Mouse (Mus musculus) hindbrain, postnatal 0 days (tissue): ENCODE results near the gene Epha6. TPM values are rescaled to one million over a fixed set of nuclear protein-coding genes. Genes with fewer than 3 reads are reported as not detected.

ENCODE experiments used
- ATAC-seq: fragments of 200-750 bp; cut with Nextera tagmentation; 2 replicates; pipeline ENCODE4 v1.8.0; 2017; ENCODE audit warnings: mild to moderate bottlenecking, moderate TSS enrichment, moderate library complexity
- DNase-seq: peaks from one replicate; pipeline ENCODE4 v3.0.0-alpha.2; 2015; ENCODE audit warnings: low spot score
- H3K27ac ChIP-seq: fragments of 300-500 bp; sonication (generic); 2 replicates; pipeline ENCODE4 v1.5.1; 2014; ENCODE audit warnings: mild to moderate bottlenecking
- H3K27me3 ChIP-seq: fragments of 300-500 bp; sonication (generic); 2 replicates; pipeline ENCODE4 v1.6.1; 2014; ENCODE audit warnings: low read length, mixed read lengths; ENCODE audit not compliant: insufficient read depth
- H3K36me3 ChIP-seq: fragments of 300-500 bp; sonication (generic); 2 replicates; pipeline ENCODE4 v1.6.1; 2014; ENCODE audit warnings: low read length, mixed read lengths; ENCODE audit not compliant: insufficient read depth
- H3K4me1 ChIP-seq: fragments of 300-500 bp; sonication (generic); 2 replicates; pipeline ENCODE4 v1.6.1; 2014; ENCODE audit warnings: antibody characterized with exemption, low read length, mixed read lengths; ENCODE audit not compliant: insufficient read depth
- H3K4me2 ChIP-seq: fragments of 300-500 bp; sonication (generic); 2 replicates; pipeline ENCODE4 v1.6.1; 2014; ENCODE audit warnings: low read depth, mild to moderate bottlenecking, low read length, moderate library complexity, mixed read lengths
- H3K4me3 ChIP-seq: fragments of 300-500 bp; sonication (generic); 2 replicates; pipeline ENCODE4 v1.5.1; 2014; ENCODE audit warnings: low read length
- H3K9ac ChIP-seq: fragments of 300-500 bp; sonication (generic); replicated peaks from 2 replicates; pipeline ENCODE4 v1.6.1; 2014; ENCODE audit warnings: mild to moderate bottlenecking, low read length, moderate library complexity, mixed read lengths
- H3K9me3 ChIP-seq: fragments of 300-500 bp; sonication (generic); 2 replicates; pipeline ENCODE4 v1.6.1; 2016; ENCODE audit warnings: low read length, mixed read lengths
- CTCF ChIP-seq: IDR thresholded peaks from 2 replicates; pipeline ENCODE4 v1.5.1; 2016; ENCODE audit warnings: antibody characterized with exemption, control low read depth, low read depth
- WGBS: fragments of 180-500 bp; shearing (Covaris S2); extraction: QIAGEN DNeasy Blood & Tissue Kit; methylation state at CpG from one replicate; pipeline ENCODE4 v1.1.7; 2014; 5-methylcytosine and 5-hydroxymethylcytosine counted together
- polyA plus RNA-seq: library from polyadenylated mRNA; unstranded; fragments of >200 nt; fragmentation: Nextera tagmentation; extraction: Ambion mirVana; gene quantifications from 2 replicates; pipeline ENCODE4 v1.2.1, GENCODE M21; 2015
- total RNA-seq: library from RNA; depleted of rRNA; stranded (reverse); fragments of >200 nt; gene quantifications from 2 replicates; pipeline ENCODE4 v1.2.3, GENCODE M21; 2014

Gene Epha6
- total and polyA plus RNA-seq, 2 experiments from 2014 or later, result 7.2 to 20.6 TPM

DNA sequence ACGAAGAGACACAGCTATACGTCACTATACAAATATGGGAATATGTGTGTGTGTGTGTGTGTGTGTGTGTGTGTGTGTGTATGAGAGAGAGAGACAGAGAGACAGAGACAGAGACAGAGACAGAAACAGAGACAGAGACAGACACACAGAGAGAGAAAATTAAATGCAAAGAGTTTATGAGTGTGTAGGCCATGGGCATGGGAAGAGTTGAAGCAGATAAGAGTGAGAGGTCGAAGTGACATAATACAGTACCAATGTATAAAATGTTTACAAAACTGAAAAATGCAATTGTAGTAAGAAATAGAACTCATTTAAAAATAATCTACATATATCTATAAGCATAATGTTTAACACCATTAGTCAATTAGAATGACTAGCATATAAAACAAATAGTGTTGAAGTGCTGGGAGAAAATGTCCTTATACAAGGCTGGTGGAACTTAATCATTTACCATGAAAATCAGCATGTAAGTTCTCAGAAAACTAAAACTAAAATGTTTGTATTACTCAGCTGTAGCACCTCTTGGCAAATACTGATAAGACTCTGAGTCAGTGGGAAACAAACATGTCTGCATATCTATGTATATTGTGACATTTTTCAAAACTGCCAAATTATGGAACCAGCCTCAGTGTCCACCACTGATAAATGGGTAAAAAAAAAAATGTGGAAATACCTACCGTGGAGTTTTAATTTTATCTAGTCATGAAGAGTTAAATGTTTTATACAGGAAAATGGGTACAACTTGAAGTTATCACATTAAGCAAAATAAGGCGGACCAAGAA lies 371.2 kb downstream of the Epha6 start:
- no peak for ATAC-seq
- H3K36me3 ChIP-seq, result no peaks in the 10 kb centered on the region
- TF ChIP-seq CTCF, result no peak
- 93% methylated on average over 5 of the region's 5 CpGs for WGBS
- H3K9ac ChIP-seq, result no peak overlapping the region
- H3K4me2 ChIP-seq, result no peak overlapping the region
- no peak overlapping the region for H3K4me3 ChIP-seq
- no peaks in the 10 kb centered on the region for H3K9me3 ChIP-seq
- H3K27me3 ChIP-seq, result no peaks in the 10 kb centered on the region
- no peak for DNase-seq
- no peaks in the 10 kb centered on the region for H3K4me1 ChIP-seq
- no peak overlapping the region for H3K27ac ChIP-seq

DNA sequence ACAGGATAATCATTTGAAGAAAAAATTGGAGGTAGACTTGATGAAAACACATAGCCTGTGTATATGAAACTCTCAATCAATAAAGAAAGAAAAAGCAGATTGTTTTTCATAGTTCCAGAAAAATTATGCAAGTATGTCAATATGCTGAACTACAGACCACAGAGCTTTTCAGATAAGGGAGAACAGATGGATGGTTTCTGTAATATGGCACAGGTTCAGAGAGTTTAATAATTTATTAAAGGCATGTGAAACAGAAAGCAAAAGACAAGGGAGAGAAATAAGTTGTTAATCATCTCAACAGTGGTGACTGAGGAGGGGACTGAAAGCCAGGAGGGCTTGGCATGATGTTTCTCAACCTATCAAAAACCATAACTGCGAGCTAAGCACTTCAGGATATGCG lies 372.3 kb downstream of the Epha6 start:
- Histone ChIP-seq H3K27ac (no peak overlapping the region), H3K4me3 (no peak overlapping the region), H3K27me3 (no peaks in the 10 kb centered on the region), H3K4me1 (no peaks in the 10 kb centered on the region), H3K36me3 (no peaks in the 10 kb centered on the region), H3K9me3 (no peaks in the 10 kb centered on the region), H3K4me2 (no peak overlapping the region), H3K9ac (no peak overlapping the region)
- whole genome bisulfite sequencing, result 94% methylated on average over 2 of the region's 2 CpGs
- ATAC-seq, result no peak
- no peak for DNase-seq
- TF ChIP-seq CTCF, result no peak

DNA sequence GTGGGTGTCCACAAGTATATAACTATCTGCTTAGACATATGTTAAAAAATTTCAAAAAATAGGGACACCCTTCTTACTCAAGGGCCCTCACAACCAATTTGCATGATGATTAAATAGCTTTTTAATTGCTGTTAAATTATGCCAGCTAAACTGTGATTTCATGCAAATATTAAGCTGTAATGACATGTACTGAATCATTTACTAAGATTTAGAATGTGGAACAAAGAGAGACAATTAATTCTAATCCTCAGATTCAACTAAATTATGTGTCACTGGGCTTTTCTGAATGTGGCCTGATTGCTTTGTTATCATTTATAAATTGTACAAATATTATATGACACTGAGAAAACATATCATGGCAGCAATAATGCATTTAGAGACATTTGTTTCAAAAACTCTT lies 396.2 kb downstream of the Epha6 start:
- no peak for DNase-seq
- no peak for TF ChIP-seq CTCF
- no peak overlapping the region for H3K27ac ChIP-seq
- no peak for ATAC-seq
- H3K36me3 ChIP-seq, result no peaks in the 10 kb centered on the region
- no peak overlapping the region for H3K4me3 ChIP-seq
- no peak overlapping the region for H3K4me2 ChIP-seq
- no peaks in the 10 kb centered on the region for H3K27me3 ChIP-seq
- H3K4me1 ChIP-seq, result no peaks in the 10 kb centered on the region
- no peaks in the 10 kb centered on the region for H3K9me3 ChIP-seq
- H3K9ac ChIP-seq, result no peak overlapping the region

DNA sequence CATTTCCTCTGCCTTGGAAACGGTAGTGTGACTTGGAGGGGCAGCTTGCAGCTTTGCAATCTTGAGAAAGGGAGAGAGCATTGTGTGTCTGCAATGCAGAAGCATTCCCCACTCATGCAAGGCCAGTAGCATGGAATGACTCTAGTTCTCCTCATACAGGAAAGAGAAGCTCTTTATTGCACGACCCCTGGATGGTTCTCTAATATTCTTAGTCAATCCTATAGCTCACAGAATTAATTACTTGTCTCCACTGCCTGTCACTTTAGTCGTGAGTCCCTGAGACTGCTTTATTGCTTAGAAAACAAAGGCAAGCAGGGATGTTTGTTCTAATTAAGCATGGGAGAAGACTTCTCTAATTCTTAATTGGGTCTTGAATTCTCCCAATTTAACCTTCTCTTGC lies 429.8 kb downstream of the Epha6 start:
- Histone ChIP-seq H3K36me3 (no peaks in the 10 kb centered on the region), H3K4me3 (no peak overlapping the region), H3K9me3 (no peaks in the 10 kb centered on the region), H3K9ac (no peak overlapping the region), H3K27ac (no peak overlapping the region), H3K4me2 (no peak overlapping the region), H3K4me1 (no peaks in the 10 kb centered on the region), H3K27me3 (no peaks in the 10 kb centered on the region)
- no peak for TF ChIP-seq CTCF
- DNase-seq, result no peak
- WGBS, result 26% methylated on average over 3 of the region's 3 CpGs
- ATAC-seq, result no peak

DNA sequence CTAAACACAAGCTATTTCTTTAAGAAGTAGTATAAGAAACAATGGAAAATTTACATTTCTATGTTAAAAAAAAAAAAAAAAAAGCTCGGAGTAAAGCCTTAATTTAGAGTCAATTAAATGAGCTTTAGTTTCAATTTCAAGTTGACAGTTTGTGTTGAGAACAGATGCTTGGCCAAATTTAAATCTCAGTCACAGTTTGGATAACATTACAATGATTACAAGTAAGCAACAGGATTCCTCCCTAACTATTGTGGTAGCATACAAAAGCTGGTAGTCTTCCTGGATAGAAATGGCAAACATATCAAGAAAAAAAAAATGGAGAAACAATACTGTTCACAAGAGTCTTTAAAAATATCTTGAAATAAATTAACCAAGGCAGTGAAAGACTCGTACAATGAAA lies 452.9 kb downstream of the Epha6 start:
- DNase-seq (no peak), ATAC-seq (no peak)
- Histone ChIP-seq H3K36me3 (no peaks in the 10 kb centered on the region), H3K9ac (no peak overlapping the region), H3K27ac (no peak overlapping the region), H3K4me2 (no peak overlapping the region), H3K9me3 (no peaks in the 10 kb centered on the region), H3K27me3 (no peaks in the 10 kb centered on the region), H3K4me3 (no peak overlapping the region), H3K4me1 (no peaks in the 10 kb centered on the region)
- 73% methylated on average over 2 of the region's 2 CpGs for WGBS
- TF ChIP-seq CTCF, result no peak

DNA sequence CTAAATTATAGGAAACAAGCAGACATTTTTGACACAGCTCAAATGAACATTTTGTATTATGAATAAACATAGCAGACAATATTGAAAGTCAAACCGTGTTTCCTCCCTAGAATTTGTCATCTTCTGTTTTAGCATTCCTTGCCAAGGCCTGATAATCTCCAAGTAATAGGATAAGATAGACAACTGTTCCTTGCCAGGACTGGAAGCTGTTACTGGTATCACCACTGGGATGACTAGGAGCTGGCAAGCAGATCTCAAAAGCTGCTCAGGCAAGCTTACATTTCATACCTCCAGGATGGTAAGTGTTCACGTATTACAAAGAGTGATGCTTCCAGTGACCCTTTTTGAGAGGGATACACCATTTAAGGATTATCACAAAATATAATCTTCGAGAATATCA lies 461.0 kb downstream of the Epha6 start:
- WGBS, result 65% methylated on average over 3 of the region's 3 CpGs
- no peak for ATAC-seq

DNA sequence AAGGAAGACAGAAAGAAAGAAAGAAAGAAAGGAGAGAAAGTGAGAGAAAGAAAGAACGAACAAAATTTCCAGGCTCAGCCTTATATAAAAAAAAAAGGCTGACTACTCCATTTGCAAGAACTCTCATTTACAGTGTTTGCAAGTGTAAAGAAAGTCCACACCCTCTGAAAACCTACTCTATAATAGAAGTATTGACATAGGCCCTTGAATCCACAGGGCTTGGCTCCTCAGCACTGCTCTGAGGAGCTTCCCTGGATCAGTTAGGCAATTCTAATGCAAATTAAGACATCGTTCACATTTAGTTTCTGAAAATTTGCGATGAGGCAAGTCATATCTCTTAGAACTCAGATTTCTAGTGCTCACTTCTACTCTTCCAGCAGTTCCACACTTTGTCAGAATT lies 483.9 kb downstream of the Epha6 start:
- H3K4me1 ChIP-seq, result no peaks in the 10 kb centered on the region
- no peak overlapping the region for H3K9ac ChIP-seq
- H3K27ac ChIP-seq, result no peak overlapping the region
- no peaks in the 10 kb centered on the region for H3K36me3 ChIP-seq
- DNase-seq, result no peak
- no peaks in the 10 kb centered on the region for H3K27me3 ChIP-seq
- H3K4me3 ChIP-seq, result no peak overlapping the region
- no peak overlapping the region for H3K4me2 ChIP-seq
- WGBS, result 57% methylated on average over 3 of the region's 3 CpGs
- no peaks in the 10 kb centered on the region for H3K9me3 ChIP-seq
- no peak for TF ChIP-seq CTCF
- no peak for ATAC-seq

More for the DNA sequence above, 461.0 kb downstream of the Epha6 start:
- no peak overlapping the region for H3K9ac ChIP-seq
- no peak overlapping the region for H3K27ac ChIP-seq
- H3K4me3 ChIP-seq, result no peak overlapping the region
- no peak for TF ChIP-seq CTCF
- H3K36me3 ChIP-seq, result no peaks in the 10 kb centered on the region
- no peaks in the 10 kb centered on the region for H3K4me1 ChIP-seq
- no peak overlapping the region for H3K4me2 ChIP-seq
- peak; percentile 37 for DNase-seq
- no peaks in the 10 kb centered on the region for H3K9me3 ChIP-seq
- H3K27me3 ChIP-seq, result no peaks in the 10 kb centered on the region
